Mouse (Mus musculus) frontal cortex, postnatal 36 days (tissue): ENCODE measurements around the gene Tigar.
A peak's percentile ranks its signal among the peaks of the same experiment; 100 is the strongest.

ENCODE experiments used
- DNase-seq, 2 experiments: peaks; one replicate each; pipeline ENCODE4 v3.0.0; 2022; ENCODE audit warnings: low spot score in 2 of 2

Tigar gene

GRCm38 (mm10) chr6:127109402-127109930 lies at the start of gene Tigar:
Gene Tigar (minus strand): TSS chr6:127109557.
- peak; percentile 92 to 96 for DNase-seq

GRCm38 (mm10) chr6:127157321-127157720 lies 48.0 kb upstream of the Tigar start:
- DNase-seq, result no peak

GRCm38 (mm10) chr6:127155468-127155867 lies 46.1 kb upstream of the Tigar start:
- DNase-seq, result peak in 1 of 2 experiments; percentile 25

GRCm38 (mm10) chr6:127154708-127155268 lies 45.4 kb upstream of the Tigar start:
- DNase-seq, result no peak

- no peak for DNase-seq
These were observed 44.8 kb upstream of the Tigar start for GRCm38 (mm10) chr6:127153972-127154707.

GRCm38 (mm10) chr6:127153296-127153800 lies 44.0 kb upstream of the Tigar start:
- DNase-seq, result no peak

DNA sequence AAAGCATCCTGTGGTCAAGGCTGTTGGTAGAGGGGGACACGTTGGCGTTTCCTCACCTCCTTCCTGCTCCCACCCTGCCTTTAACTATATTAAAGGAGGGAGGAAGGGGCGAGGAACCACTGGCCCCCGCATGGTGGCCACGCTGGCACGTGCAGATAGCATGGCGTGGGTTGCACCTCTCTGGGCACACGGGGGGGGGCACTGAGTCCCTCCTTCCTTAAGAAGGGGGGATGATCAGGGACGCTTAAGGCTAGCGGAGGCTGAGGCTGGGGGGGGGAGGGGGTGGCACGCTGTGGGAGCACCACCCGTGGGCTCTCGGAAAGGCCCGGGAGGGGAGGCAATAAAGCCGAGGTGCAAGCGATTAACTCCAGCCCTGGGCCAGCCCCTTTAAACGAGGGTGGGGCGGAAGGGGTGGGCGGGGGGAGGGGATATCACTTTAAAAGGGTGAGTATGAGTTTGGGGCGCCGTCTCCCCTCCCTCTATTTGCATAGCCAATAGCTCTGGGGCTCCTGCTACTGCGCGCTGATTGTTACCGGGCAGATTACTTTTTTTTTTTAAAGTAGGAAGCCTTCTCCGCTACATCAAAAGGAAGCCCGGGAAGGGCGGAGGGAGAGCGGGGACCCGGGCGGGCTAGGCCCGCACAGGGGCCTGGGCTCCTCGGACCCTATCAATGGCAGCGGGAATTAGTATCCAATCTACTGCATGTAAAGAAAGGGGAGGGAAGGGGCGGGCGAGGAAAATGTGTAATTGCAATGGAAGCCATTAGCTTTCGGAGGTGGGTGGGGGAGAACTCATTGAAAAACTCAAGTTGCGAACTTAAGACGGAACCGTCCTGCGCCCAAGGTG lies 43.0 kb upstream of the Tigar start, which contains the start of gene Ccnd2:
Gene Ccnd2, minus strand, starts transcription at position 88 of the 846 bp plus-strand sequence.
- peak in 1 of 2 experiments; percentile 47 for DNase-seq

- peak in 1 of 2 experiments; percentile 31 for DNase-seq
These were observed 42.3 kb upstream of the Tigar start for GRCm38 (mm10) chr6:127151565-127152105.

GRCm38 (mm10) chr6:127150663-127151564 lies 41.6 kb upstream of the Tigar start:
- peak; percentile 66 to 69 for DNase-seq

- DNase-seq, result peak in 1 of 2 experiments; percentile 42
These were observed 40.7 kb upstream of the Tigar start for GRCm38 (mm10) chr6:127149944-127150662.

DNA sequence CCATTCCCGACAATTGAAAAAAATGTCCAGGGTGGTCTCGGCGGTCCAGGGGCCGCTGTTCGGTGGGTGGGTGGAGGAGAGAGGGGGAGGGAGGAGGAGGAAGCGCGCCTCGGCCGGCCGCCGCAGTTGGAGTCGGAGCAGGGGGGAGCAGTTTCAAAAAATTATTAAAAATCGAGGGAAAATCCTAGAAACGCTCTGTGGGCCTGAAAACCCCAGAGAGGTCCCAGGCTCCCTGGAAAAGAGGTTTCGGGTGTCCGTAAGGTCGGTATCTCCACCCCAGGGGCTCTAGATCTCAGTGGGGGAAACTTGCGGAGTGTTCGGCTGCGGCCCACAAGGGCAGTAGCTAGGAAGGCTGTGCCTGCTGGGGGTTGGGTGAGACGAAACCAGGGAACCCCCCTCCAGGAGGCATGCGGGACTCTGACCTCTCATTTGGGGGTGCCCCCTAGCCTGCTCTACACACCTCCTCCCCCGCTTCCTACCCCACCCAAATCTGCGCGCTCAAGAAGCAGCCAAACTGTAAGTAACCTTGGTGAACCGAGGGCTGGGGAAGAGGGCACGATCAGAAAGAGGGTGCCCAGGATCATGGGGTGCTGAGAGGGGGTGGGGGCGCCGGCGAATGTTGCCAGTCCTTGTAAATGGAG lies 40.1 kb upstream of the Tigar start:
- peak in 1 of 2 experiments; percentile 25 for DNase-seq

GRCm38 (mm10) chr6:127148526-127149302 lies 39.4 kb upstream of the Tigar start:
- DNase-seq, result peak in 1 of 2 experiments; percentile 37

GRCm38 (mm10) chr6:127147665-127148064 lies 38.3 kb upstream of the Tigar start:
- peak; percentile 81 to 83 for DNase-seq

- no peak for DNase-seq
These were observed 37.1 kb upstream of the Tigar start for GRCm38 (mm10) chr6:127146322-127146947.

- no peak for DNase-seq
These were observed 36.3 kb upstream of the Tigar start for GRCm38 (mm10) chr6:127145464-127146190.

- no peak for DNase-seq
These were observed 34.4 kb upstream of the Tigar start for GRCm38 (mm10) chr6:127143576-127144288.

DNA sequence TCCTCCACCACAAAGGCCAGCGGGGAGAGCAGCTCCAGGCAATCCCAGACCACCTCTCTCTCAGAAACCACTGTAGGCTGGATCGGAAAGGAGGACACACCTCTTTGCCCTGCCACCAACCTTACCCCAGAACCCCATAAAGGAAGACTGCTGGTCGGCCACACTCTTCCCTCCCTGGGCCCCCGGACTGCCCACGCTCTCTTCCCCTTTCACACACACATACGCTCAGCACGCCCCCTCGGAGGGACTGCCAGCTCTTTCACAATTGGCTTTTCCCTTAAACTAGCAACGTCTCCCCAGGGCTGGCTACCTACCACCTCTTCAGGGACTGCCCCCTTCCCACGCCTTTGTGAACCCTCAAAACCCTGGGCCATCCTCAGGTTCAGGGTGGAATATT lies 33.8 kb upstream of the Tigar start:
- no peak for DNase-seq
